Mouse (Mus musculus) liver, embryonic 12.5 days (tissue): ENCODE results near the gene Hsd17b1. TPM values are rescaled to one million over a fixed set of nuclear protein-coding genes. Genes with fewer than 3 reads are reported as not detected.

Experiments used
- ATAC-seq: fragments of 200-750 bp; cut with Nextera tagmentation; 2 replicates; pipeline ENCODE4 v1.8.0; 2017; ENCODE audit warnings: moderate number of reproducible peaks, mild to moderate bottlenecking, moderate library complexity
- H3K27ac ChIP-seq: fragments of 300-500 bp; sonication (generic); 2 replicates; pipeline ENCODE4 v1.5.1; 2016; ENCODE audit warnings: mild to moderate bottlenecking
- H3K27me3 ChIP-seq: fragments of 300-500 bp; sonication (generic); replicated peaks from 2 replicates; pipeline ENCODE4 v1.6.1; 2016; ENCODE audit warnings: mild to moderate bottlenecking, moderate library complexity
- H3K36me3 ChIP-seq: fragments of 300-500 bp; sonication (generic); 2 replicates; pipeline ENCODE4 v1.6.1; 2016; ENCODE audit warnings: mild to moderate bottlenecking, moderate library complexity
- H3K4me1 ChIP-seq: fragments of 300-500 bp; sonication (generic); 2 replicates; pipeline ENCODE4 v1.6.1; 2016
- H3K4me2 ChIP-seq: fragments of 300-500 bp; sonication (generic); 2 replicates; pipeline ENCODE4 v1.6.1; 2016; ENCODE audit warnings: mild to moderate bottlenecking, moderate library complexity
- H3K4me3 ChIP-seq: fragments of 300-500 bp; sonication (generic); 2 replicates; pipeline ENCODE4 v1.5.1; 2016; ENCODE audit warnings: mild to moderate bottlenecking, moderate library complexity
- H3K9ac ChIP-seq: fragments of 300-500 bp; sonication (generic); 2 replicates; pipeline ENCODE4 v1.6.1; 2016; ENCODE audit warnings: mild to moderate bottlenecking, moderate library complexity
- H3K9me3 ChIP-seq: fragments of 300-500 bp; sonication (generic); replicated peaks from 2 replicates; pipeline ENCODE4 v1.6.1; 2016; ENCODE audit warnings: mild to moderate bottlenecking, moderate library complexity
- WGBS: fragments of 180-500 bp; shearing (Covaris S2); methylation state at CpG from one replicate; pipeline ENCODE4 v1.1.7; 2016; ENCODE audit not compliant: insufficient replicate concordance; 5-methylcytosine and 5-hydroxymethylcytosine counted together
- polyA plus RNA-seq: library from polyadenylated mRNA; unstranded; fragments of >200 nt; fragmentation: Nextera tagmentation; extraction: Ambion mirVana; gene quantifications from 2 replicates; pipeline ENCODE4 v1.2.1, GENCODE M21; 2016

Gene Hsd17b1
- polyA plus RNA-seq, 1 experiment from 2014 or later, result 0.08 TPM

DNA sequence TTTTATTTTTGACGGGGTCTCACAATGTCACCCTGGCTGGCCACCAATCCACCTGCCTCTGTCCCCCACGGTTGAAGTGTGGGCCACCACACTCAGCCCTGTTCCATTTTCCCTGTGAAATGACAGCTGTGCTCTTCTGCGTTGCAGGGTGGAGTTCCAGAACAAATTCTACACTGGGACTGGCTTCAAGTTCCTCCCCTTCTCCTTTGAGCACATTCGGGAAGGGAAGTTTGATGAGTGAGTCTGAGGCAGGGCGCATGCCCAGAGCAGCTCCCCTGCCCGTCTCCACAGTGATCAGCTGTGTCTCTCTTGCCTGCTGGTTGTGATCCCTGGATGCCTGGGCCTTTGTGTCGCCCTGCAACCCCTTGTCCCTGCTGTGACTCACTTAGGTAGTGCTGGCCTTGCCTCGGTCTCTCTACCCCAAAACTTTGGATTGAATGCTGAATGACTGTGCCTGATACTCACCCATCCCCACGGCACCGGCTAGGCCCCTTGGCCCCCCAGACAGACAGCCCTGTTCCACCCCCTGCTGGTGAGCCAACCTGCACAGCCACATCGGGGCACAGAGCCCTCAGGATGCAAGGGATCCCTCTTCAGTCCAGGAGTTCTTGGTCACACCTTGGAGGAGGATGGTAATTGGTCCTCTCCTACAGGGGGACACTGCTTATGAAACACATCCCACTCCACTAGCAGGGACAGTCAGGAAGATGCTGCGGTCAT lies 15.9 kb upstream of the Hsd17b1 start:
- Histone ChIP-seq H3K4me1 (peaks cover 84% of the 10 kb centered on the region), H3K4me3 (no peak overlapping the region), H3K9ac (peak overlapping the region; percentile 66; the same call in 1 of the 2 replicates), H3K36me3 (peaks cover 64% of the 10 kb centered on the region), H3K27me3 (no peaks in the 10 kb centered on the region), H3K9me3 (no peaks in the 10 kb centered on the region), H3K27ac (peak overlapping the region; percentile 98), H3K4me2 (peak overlapping the region; percentile 69; the same call in 1 of the 2 replicates)
- no peak for ATAC-seq
- WGBS, result 76% methylated on average over 12 of the region's 12 CpGs

DNA sequence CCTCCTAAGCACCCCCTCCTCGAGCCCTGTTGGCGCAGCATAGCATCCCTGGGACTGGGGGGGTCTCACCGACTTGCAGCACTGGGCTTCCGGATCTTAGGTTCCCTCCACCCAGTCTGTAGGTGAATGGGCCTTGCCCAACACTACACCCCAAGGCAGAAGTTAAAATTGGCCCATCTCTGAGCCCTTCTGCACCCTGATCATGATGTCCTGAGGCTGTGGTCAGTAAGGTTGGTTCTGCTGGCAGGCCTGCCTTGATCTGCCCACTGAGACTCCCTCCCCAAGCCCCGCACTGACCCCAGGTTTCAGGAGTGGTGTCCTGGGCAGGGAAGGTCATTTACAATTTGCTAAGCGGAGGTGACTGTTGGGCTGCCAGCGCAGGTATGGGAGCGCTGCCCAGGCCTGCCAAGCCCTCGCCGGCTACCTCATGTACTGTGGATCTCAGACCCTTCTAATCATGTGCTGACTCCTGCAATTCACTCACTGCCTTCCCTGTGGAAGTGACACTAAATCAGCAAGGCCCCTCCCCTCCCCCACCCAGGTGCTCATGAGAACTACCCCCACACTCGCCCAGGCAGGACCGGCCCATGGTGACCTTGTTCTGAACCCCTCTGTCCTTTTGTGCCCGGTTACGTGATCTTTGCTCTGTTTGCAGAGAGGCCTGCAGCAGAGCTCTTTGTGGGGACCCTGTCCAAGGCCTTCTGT lies 15.1 kb upstream of the Hsd17b1 start:
- no peak; the same call in 1 of the 2 replicates for ATAC-seq
- no peaks in the 10 kb centered on the region for H3K9me3 ChIP-seq
- peaks cover 76% of the 10 kb centered on the region for H3K4me1 ChIP-seq
- peak overlapping the region; percentile 66 for H3K9ac ChIP-seq
- H3K36me3 ChIP-seq, result peaks cover 57% of the 10 kb centered on the region
- WGBS, result 54% methylated on average over 14 of the region's 14 CpGs
- H3K4me2 ChIP-seq, result peak overlapping the region; percentile 69
- H3K4me3 ChIP-seq, result peak overlapping the region; percentile 25
- peak overlapping the region; percentile 98 for H3K27ac ChIP-seq
- H3K27me3 ChIP-seq, result peaks cover 4% of the 10 kb centered on the region; the same call in 1 of the 2 replicates

DNA sequence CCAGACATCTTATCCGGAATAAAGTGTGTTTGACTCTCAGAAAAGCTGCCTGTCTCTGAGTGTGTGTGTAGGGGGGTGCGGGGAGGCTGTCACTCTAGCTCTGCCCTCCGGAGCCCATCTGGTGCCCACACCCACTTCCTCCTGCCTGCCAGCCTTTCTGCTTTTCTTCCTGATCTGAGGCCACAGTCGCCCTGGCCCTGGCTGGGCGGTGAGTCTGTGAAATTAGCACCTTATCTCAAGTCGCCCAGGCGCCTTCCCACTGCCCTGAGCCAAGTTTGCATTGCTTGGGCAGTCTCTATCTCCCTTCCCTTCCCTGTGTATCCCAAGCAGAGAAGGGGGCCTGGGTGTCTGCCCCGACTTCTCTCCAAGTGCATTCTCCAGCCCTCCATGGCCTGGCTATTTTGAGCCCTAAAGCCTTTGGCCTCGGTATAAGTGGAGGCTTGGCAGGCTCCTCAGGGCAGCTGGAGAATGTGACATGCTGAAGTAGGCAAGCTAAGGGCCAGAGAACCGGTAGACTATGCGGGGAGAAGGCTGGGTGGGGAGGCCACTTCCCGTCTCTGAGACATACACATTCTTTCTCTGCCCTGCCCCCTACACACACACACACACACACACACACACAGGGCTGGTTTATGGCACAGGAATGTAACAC lies 14.4 kb upstream of the Hsd17b1 start:
- ATAC-seq, result peak; percentile 96
- WGBS, result 3% methylated on average over 12 of the region's 12 CpGs
- Histone ChIP-seq H3K4me1 (peaks cover 69% of the 10 kb centered on the region), H3K9ac (peak overlapping the region; percentile 66), H3K27ac (peak overlapping the region; percentile 98), H3K36me3 (peaks cover 50% of the 10 kb centered on the region), H3K4me2 (peak overlapping the region; percentile 69), H3K9me3 (no peaks in the 10 kb centered on the region), H3K4me3 (peak overlapping the region; percentile 25), H3K27me3 (peaks cover 7% of the 10 kb centered on the region; the same call in 1 of the 2 replicates)

DNA sequence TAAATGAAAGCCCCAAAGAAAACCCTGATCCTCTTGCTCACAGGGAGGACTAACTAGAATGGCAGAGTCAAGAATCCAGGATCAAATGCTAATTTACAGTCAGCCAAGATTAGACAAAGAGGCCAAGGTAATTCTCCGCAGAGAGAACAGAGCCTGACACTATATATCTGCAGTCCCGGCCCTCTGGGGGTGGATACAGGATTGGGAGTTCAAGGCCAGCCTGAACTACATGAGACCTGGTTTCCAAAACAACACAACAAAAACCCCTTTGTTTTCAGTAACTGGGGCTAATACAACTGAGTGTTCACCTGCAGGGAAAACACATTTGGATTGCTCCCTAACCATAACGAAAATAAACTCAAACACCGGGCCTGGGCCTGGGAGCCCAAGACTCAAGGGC lies 13.7 kb upstream of the Hsd17b1 start:
- H3K4me1 ChIP-seq, result peaks cover 70% of the 10 kb centered on the region
- peak overlapping the region; percentile 98 for H3K27ac ChIP-seq
- ATAC-seq, result no peak
- peak overlapping the region; percentile 66 for H3K9ac ChIP-seq
- peak overlapping the region; percentile 69 for H3K4me2 ChIP-seq
- H3K4me3 ChIP-seq, result peak overlapping the region; percentile 20; the same call in 1 of the 2 replicates
- 70% methylated on average over 4 of the region's 4 CpGs for WGBS
- peaks cover 12% of the 10 kb centered on the region for H3K27me3 ChIP-seq
- no peaks in the 10 kb centered on the region for H3K9me3 ChIP-seq
- peaks cover 43% of the 10 kb centered on the region for H3K36me3 ChIP-seq

DNA sequence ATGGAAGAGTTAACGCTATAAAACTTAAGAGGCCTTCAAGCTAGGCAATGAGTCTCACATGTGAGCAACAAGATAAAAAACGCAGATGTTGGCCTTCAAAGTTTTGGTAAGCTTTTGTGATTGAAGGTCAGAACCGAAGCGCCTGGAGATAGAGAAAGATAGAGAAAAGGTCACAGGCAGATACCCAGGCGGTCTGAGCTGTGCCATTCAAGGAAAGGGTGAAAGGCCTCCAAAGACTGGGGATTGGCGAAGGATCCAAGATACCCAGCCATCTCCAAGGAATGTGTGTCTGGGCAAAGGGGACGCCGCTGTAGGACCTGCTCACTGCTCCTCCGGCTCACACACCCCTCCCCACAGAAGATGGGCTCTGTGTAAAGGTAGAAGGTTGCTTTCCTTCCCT lies 13.2 kb upstream of the Hsd17b1 start:
- Histone ChIP-seq H3K4me2 (no peak overlapping the region), H3K27me3 (peaks cover 12% of the 10 kb centered on the region), H3K4me3 (no peak overlapping the region), H3K9me3 (no peaks in the 10 kb centered on the region), H3K27ac (peak overlapping the region; percentile 98), H3K36me3 (peaks cover 38% of the 10 kb centered on the region), H3K9ac (no peak overlapping the region), H3K4me1 (peaks cover 72% of the 10 kb centered on the region)
- 68% methylated on average over 9 of the region's 9 CpGs for WGBS
- ATAC-seq, result no peak

DNA sequence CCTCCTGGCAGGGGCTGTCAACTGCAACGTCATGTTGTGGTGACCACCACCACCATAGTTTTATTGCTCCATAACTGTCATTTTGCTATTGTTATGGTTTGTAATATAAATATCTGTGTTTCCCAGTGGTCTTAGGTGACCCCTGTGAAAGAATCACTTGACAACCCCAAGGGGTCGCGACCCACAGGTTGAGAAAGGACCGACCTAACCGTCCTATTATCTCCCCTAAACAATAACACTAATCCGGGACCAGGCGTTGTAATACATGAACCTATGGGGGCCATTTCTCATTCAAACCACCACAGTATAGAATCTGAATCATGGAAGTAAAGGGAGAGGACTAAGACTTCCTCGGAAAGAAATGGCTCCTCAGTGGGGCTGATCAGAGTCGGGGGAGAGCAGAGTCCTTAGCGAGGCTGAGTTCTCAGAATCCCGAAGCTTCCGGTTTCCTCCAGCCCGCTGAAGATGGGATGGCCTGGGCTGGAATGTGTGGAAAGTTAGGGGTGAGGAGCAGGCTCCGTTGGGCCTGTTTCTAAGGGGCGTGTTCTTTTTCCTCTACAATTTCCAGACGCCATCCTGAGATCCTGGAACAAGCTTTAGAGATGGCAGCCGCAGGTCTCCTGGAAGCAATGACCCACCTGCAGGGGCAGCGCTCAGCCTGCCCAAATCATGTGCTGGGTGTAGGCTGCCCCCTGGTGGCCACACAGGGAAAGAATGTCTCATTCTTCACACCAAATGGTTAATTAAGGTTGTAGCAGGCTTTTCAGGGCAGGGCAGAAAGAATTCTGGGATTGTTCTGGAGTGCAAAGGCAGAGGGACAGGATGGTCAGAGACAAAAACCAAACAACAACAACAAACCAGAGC lies 11.4 kb upstream of the Hsd17b1 start:
- no peak for ATAC-seq
- H3K4me3 ChIP-seq, result peak overlapping the region; percentile 39
- H3K9me3 ChIP-seq, result no peaks in the 10 kb centered on the region
- peak overlapping the region; percentile 23; the same call in 1 of the 2 replicates for H3K9ac ChIP-seq
- peaks cover 20% of the 10 kb centered on the region for H3K36me3 ChIP-seq
- H3K4me1 ChIP-seq, result peaks cover 71% of the 10 kb centered on the region
- H3K4me2 ChIP-seq, result peak overlapping the region; percentile 65
- H3K27me3 ChIP-seq, result peaks cover 29% of the 10 kb centered on the region
- H3K27ac ChIP-seq, result peak overlapping the region; percentile 98
- WGBS, result 18% methylated on average over 18 of the region's 18 CpGs

DNA sequence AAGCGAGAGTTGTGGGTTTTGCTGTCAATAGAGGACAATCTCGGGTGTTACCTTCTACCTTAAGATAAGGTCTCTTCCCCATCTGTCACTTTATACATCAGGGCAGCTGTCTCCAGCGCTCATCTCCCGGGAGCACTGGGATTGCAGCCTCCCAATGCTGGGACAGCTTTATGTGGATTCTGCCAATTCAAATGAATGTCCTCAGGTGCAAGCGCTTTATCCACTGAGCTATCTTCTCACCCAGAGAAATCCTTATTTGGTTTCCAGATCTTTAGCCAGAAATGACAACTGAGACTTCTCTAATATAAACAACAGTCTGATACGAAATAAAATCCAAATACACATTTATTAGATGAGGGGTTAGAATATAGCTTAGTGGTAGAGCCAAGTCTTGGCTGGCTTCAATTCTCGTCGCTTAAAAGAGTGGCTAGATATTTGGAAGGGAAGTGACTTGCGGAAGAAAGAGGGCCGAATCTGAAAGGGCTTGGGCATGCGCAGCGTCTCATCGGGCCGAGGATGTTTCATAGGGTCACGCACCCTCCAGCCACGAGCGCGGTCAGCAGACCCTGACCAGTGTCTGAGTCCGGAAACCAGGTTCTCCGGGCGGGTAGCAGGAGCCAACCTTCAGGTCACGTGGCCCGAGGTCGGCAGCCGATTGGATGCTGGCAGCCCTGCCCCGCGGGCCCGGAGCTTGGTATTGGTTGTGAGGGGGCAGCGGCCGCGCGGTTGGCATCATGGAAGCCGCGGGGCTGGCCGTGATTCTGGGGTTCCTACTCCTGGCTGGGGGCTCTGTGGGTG lies 8.6 kb upstream of the Hsd17b1 start, which contains the start of gene Naglu:
TSS of gene Naglu (plus strand) at position 622 of the 798 bp plus-strand sequence.
- Histone ChIP-seq H3K4me2 (peak within 1 kb of the TSS; percentile 98), H3K4me3 (peak within 1 kb of the TSS; percentile 74), H3K9me3 (no peaks in the 10 kb centered on the region), H3K4me1 (peaks cover 43% of the 10 kb centered on the region), H3K27me3 (peaks cover 53% of the 10 kb centered on the region), H3K9ac (peak within 1 kb of the TSS; percentile 79), H3K36me3 (peaks cover under 1% of the 10 kb centered on the region), H3K27ac (0 out of 2 replicates have a peak within 1 kb of the TSS, but pooled peaks have one; percentile 36)
- ATAC-seq, result peak; percentile 82
- 3% methylated on average over 35 of the region's 35 CpGs for WGBS

DNA sequence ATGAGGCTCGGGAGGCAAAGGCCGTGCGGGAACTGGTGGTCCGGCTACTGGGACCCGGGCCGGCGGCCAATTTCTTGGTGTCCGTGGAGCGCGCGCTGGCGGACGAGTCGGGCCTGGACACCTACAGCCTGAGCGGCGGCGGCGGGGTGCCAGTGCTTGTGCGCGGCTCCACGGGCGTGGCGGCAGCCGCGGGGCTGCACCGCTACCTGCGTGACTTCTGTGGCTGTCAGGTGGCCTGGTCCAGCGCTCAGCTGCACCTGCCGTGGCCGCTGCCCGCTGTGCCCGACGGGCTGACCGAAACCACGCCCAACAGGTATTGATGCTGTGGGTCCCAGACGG lies 8.1 kb upstream of the Hsd17b1 start:
- Histone ChIP-seq H3K4me3 (peak overlapping the region; percentile 74), H3K27ac (0 out of 2 replicates have a peak overlapping the region, but pooled peaks have one; percentile 36), H3K4me1 (peaks cover 38% of the 10 kb centered on the region), H3K36me3 (no peaks in the 10 kb centered on the region), H3K27me3 (peaks cover 53% of the 10 kb centered on the region), H3K4me2 (peak overlapping the region; percentile 98), H3K9me3 (no peaks in the 10 kb centered on the region), H3K9ac (peak overlapping the region; percentile 79)
- ATAC-seq, result peak; percentile 65
- under 1% methylated on average over 36 of the region's 36 CpGs for WGBS

DNA sequence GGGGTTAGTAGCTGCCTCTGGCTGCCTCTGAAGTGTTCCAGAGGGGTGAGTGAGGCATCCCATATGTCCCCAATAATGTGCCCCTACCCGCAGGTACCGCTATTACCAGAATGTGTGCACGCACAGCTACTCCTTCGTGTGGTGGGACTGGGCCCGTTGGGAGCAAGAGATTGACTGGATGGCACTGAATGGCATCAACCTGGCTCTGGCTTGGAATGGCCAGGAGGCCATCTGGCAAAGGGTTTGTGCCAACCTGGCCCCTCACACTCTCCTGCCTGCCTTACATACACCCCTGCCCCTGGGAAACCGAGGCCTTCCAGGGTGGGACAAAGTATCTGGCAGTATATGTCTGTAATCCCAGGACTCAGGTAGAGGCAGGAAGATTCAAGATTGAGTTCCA lies 7.2 kb upstream of the Hsd17b1 start:
- no peaks in the 10 kb centered on the region for H3K9me3 ChIP-seq
- H3K4me3 ChIP-seq, result peak overlapping the region; percentile 74
- WGBS, result 62% methylated on average over 6 of the region's 6 CpGs
- no peak overlapping the region for H3K27ac ChIP-seq
- peaks cover 29% of the 10 kb centered on the region for H3K4me1 ChIP-seq
- H3K4me2 ChIP-seq, result peak overlapping the region; percentile 98
- no peak for ATAC-seq
- no peak overlapping the region for H3K9ac ChIP-seq
- no peaks in the 10 kb centered on the region for H3K36me3 ChIP-seq
- H3K27me3 ChIP-seq, result peaks cover 53% of the 10 kb centered on the region

DNA sequence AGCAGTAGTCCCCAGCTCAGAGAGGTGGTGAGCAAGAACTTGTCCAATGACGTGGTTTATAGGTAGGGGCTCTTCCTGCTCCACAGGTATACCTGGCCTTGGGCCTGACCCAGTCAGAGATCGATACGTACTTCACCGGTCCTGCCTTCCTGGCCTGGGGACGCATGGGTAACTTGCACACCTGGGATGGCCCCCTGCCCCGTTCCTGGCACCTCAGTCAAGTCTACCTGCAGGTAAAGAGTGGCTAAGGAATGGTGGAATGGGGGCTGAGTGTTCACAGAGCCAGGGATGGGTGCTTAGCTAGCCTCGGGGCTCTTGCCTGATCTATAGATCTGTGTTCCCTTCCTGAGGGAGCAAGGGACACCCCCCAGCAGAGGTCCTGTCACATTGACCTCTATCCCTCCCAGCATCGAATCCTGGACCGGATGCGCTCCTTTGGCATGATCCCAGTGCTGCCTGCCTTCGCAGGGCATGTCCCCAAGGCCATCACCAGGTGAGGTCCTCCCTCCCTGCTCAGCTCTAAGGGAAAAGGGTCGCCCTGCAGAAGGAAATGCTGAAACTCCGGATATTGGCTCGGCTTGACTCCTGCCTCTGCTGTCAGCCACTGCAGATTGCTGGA lies 6.3 kb upstream of the Hsd17b1 start:
- ATAC-seq, result no peak
- WGBS, result 56% methylated on average over 14 of the region's 14 CpGs

More for the DNA sequence above, 6.3 kb upstream of the Hsd17b1 start:
- peaks cover 20% of the 10 kb centered on the region for H3K4me1 ChIP-seq
- H3K4me3 ChIP-seq, result no peak overlapping the region
- no peaks in the 10 kb centered on the region for H3K36me3 ChIP-seq
- no peak overlapping the region for H3K9ac ChIP-seq
- no peak overlapping the region for H3K4me2 ChIP-seq
- H3K27me3 ChIP-seq, result peaks cover 59% of the 10 kb centered on the region
- H3K9me3 ChIP-seq, result no peaks in the 10 kb centered on the region
- no peak overlapping the region for H3K27ac ChIP-seq
